Mouse (Mus musculus) heart, postnatal 0 days (tissue): ENCODE measurements around the gene Fam47e.

Experiments
- CTCF ChIP-seq: IDR thresholded peaks from 2 replicates; pipeline ENCODE4 v1.5.1; 2016; ENCODE audit warnings: antibody characterized with exemption, control low read depth, low read depth
- EP300 ChIP-seq: IDR thresholded peaks from 2 replicates; pipeline ENCODE4 v1.6.1; 2016; ENCODE audit warnings: antibody characterized with exemption, low read depth

DNA sequence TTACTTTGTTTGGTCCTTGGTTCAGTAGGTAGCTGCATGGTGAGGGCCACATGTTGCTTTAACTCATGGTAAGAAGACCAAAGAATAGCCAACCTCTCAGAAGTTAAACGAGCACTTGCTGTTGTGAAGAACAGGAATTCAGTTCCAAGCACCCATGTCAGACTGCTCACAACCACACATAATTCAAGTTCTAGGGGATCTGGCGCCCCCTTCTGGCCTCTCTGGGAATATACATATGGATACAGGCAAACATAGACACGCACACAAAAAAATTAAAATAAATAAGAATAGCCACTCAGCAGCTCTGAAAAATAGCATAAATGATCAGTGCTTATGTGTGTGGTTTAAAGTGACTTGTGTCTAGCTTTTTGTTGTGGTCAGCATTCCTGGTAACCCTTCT is 930 bp upstream of the Fam47e start:
- TF ChIP-seq EP300 (no peak), CTCF (no peak)
